Mouse (Mus musculus) retina, adult 2 months (tissue): ENCODE measurements around the gene Parp14.

ENCODE experiments used
- DNase-seq: peaks from one replicate; pipeline ENCODE4 v3.0.0-alpha.2; 2012; ENCODE audit warnings: low read depth, low spot score

The Parp14 gene

DNA sequence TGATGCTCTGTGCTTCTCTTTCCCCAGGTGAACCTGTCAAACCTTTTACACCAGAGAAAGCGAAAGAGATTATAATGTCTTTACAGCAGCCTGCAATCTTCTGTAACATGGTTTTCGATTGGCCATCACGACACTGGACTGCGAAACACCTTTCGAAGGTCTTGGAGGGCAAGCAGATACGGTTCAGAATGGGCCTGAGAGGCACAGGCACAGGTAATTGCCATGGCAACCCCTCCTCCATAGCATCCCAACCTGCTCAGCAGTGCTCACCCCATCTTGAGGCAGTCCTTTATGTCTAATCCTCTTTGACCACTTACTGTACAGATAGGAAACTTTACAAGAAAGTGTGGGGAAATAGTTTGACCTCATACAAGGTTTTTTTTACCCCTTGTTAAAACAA lies 84.2 kb downstream of the Parp14 start:
- DNase-seq, result no peak

DNA sequence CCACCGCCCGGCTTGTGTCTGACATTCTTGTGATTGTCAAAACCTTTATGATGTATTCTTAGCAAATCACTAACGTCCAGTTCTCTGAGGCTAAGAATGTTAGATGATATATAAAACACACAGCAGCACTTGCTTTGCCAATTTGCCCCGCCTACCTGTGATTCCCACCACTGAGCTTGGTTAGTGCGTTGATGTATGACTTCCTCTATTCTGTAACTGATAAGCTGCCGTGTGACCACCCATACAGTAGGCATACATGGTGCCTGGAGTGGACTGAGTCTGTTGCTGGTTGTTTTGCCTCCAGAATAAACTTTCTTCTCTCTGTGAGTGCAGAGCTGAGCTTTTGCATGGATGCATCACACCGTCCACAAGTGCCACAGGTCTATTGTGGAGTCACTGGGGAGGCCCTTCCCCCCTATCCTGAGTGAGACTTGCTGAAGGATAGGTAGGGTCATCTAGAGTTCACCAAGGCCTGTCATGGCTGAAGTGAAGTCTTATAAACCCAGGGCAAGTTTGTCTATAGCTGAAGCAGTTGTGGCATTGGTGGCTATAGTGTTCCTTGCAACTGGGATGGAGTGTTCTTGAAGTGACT lies 87.1 kb downstream of the Parp14 start:
- DNase-seq, result no peak

DNA sequence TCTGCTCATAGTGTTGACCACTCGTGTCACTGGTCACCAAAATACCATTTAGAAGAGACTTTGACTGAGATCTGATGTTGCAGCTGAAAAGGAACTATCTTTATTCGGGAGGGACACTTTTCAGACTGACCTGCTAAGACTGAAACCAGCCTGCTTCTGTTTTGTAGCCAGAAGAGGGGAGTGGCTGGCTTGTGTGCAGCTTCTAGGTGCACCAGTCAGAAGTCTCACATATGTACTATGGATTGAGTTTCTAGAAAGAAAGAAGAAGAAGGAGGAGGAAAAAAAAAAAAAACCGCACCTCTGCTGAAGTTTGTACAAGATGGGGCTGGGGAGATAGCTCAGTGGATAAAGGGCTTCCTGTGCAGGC lies 88.2 kb downstream of the Parp14 start:
- no peak for DNase-seq
